Mouse (Mus musculus) heart, adult 2 months (tissue): Measurements from ENCODE around the gene Inpp5d.

Experiments
- CTCF ChIP-seq: fragments of 200-600 bp; IDR thresholded peaks from 2 replicates; pipeline ENCODE4 v1.8.1; 2022; ENCODE audit warnings: antibody characterized with exemption, mild to moderate bottlenecking, moderate library complexity
- EP300 ChIP-seq: fragments of 200-500 bp; IDR thresholded peaks from 2 replicates; pipeline ENCODE4 v1.6.1; 2011; ENCODE audit warnings: low read depth, low read length, control low read depth; ENCODE audit not compliant: insufficient read depth
- POLR2A ChIP-seq: fragments of 200-500 bp; IDR thresholded peaks from 2 replicates; pipeline ENCODE4 v1.6.1; 2011; ENCODE audit warnings: mild to moderate bottlenecking, low read depth, low read length, control low read depth; ENCODE audit not compliant: insufficient read depth

DNA sequence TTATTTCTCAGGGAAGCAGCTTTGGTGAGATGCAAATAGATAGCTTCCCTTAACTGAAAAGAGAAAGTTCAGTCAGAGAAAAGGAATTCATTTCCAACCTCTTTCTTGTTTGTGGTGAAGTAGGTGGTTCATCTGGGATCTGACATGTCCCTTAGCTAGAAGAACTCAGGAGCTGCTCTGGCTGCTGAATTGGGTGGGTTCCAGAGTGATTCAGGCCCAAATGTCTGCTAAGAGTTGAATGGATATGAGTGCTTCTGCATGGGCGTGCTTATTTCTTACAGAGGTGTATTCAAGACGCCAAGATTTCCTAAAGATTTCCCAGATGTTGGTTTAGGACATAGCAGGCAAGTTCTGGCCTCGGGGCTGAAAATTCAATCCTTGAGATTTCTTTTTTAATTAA lies 114.0 kb downstream of the Inpp5d start:
- TF ChIP-seq POLR2A, result no peak
- no peak for TF ChIP-seq EP300
- no peak for TF ChIP-seq CTCF
